Mouse (Mus musculus): ENCODE data around the gene Arhgap19.

Arhgap19 gene

GRCm38 (mm10) chr19:41743396-41743795 is 58.5 kb downstream of the Arhgap19 start, which contains the start of gene Slit1:
TSS of gene Slit1 (minus strand) at chr19:41743665.
- peak in 1 of 2 experiments; percentile 64 for DNase-seq (ENCODE audit: low spot score in 2 of 2)

- no peak for DNase-seq (ENCODE audit: low spot score in 2 of 2)
These were observed 63.0 kb downstream of the Arhgap19 start for GRCm38 (mm10) chr19:41738896-41739295.

GRCm38 (mm10) chr19:41738429-41738805 is 63.4 kb downstream of the Arhgap19 start:
- no peak for DNase-seq (ENCODE audit: low spot score in 2 of 2)

- peak; percentile 37 to 68 for DNase-seq (ENCODE audit: low spot score in 2 of 2)
These were observed 64.0 kb downstream of the Arhgap19 start for GRCm38 (mm10) chr19:41737657-41738428.

- peak in 1 of 2 experiments; percentile 67 for DNase-seq (ENCODE audit: low spot score in 2 of 2)
These were observed 67.2 kb downstream of the Arhgap19 start for GRCm38 (mm10) chr19:41734685-41735084.

GRCm38 (mm10) chr19:41725491-41725890 is 76.4 kb downstream of the Arhgap19 start:
- no peak for DNase-seq (ENCODE audit: low spot score in 2 of 2)

- DNase-seq (ENCODE audit: low spot score in 2 of 2), result no peak
These were observed 76.9 kb downstream of the Arhgap19 start for GRCm38 (mm10) chr19:41724831-41725470.

GRCm38 (mm10) chr19:41723337-41723736 is 78.5 kb downstream of the Arhgap19 start:
- no peak for DNase-seq (ENCODE audit: low spot score in 2 of 2)

- DNase-seq (ENCODE audit: low spot score in 2 of 2), result no peak
These were observed 82.4 kb downstream of the Arhgap19 start for GRCm38 (mm10) chr19:41719436-41719835.
